Mouse (Mus musculus): ENCODE measurements at regions not wholly inside any gene's neighbourhood (a gene's known extent, or its start where the extent isn't known, plus 50 kb on each side); places are given as distances from the start of the nearest gene placed in this dataset.

DNA sequence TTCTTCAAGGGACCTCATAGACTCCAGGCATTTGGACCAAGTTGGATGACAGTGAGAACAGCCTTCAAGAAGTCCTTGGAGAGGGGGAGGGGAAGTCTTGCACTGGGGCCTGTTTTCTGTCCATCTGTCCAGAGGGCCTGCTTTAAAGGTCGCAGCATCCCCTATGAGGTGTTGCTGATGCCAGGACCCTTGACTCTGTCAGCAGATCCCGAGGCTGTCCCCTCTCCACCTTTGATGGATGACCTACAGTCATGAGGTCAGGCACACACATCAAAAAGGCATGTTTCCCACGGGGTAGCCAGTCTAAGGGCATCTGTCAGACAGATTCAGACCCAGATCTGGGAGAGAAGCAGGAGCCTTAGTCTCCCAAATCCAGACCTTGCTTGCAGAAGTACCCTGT is 183.4 kb upstream of the Gli2 start:
- H3K36me3 ChIP-seq (ENCODE audit: control insufficient read depth, insufficient read depth, low read length, poor library complexity, severe bottlenecking), result no peaks in the 10 kb centered on the region
- no peak overlapping the region for H3K9ac ChIP-seq (ENCODE audit: insufficient read depth, low read depth, low read length, poor library complexity, severe bottlenecking)
- no peak overlapping the region for H3K27ac ChIP-seq (ENCODE audit: insufficient read depth, low read depth, low read length, poor library complexity, severe bottlenecking)
- no peaks in the 10 kb centered on the region for H3K9me3 ChIP-seq (ENCODE audit: control insufficient read depth, insufficient read depth, low read depth, low read length)
- no peak for TF ChIP-seq HCFC1 (IDR thresholded peaks at IDR 0.05; ENCODE audit: borderline replicate concordance, insufficient read depth, low read length)
- TF ChIP-seq ZC3H11A (IDR thresholded peaks at IDR 0.05; ENCODE audit: borderline replicate concordance, low read depth, low read length), result no peak
- no peak for TF ChIP-seq CHD2 (IDR thresholded peaks at IDR 0.05; ENCODE audit: low read depth, low read length)
- TF ChIP-seq ZNF384 (IDR thresholded peaks at IDR 0.05; ENCODE audit: low read depth, low read length), result no peak
- no peak for TF ChIP-seq MAFK (IDR thresholded peaks at IDR 0.05; ENCODE audit: insufficient read depth, low read depth, low read length)
- in situ Hi-C loops (cut with MboI; ENCODE audit: low sequenced_read_pairs in 2 of 2, unreplicated experiment in 2 of 2), result no loop called here
- DNase-seq (ENCODE audit: low read depth, low spot score), result no peak
- no peak overlapping the region for H3K4me3 ChIP-seq (ENCODE audit: insufficient read depth in 1 of 2, low read depth in 1 of 2, low read length in 2 of 2, poor library complexity in 1 of 2, severe bottlenecking in 1 of 2)
- H3K4me1 ChIP-seq (ENCODE audit: control insufficient read depth in 2 of 2, insufficient read depth in 2 of 2, low read length in 2 of 2, poor library complexity in 1 of 2), result no peaks in the 10 kb centered on the region

DNA sequence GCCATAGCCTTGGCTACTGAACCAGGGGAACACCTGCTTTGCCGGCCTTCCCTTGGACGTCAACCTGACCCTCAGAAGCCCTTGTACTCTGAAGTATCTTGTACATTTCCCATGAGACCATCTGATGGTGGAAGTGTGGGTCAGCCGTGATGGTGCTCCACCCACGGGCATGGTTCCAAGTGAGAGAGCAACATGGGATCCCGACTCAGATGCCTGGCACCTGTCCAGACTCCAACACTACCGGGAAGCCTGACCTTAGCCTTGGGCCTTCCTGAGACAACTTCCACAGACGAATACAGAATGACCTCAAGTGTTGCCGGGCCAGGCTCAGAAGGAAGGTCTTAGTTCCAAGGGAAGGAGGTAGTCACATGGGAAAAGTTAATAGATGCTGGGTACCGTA is 181.0 kb upstream of the Gli2 start:
- no peaks in the 10 kb centered on the region for H3K36me3 ChIP-seq (ENCODE audit: control insufficient read depth, insufficient read depth, low read length, poor library complexity, severe bottlenecking)
- H3K4me1 ChIP-seq (ENCODE audit: control insufficient read depth in 2 of 2, insufficient read depth in 2 of 2, low read length in 2 of 2, poor library complexity in 1 of 2), result no peaks in the 10 kb centered on the region
- H3K9ac ChIP-seq (ENCODE audit: insufficient read depth, low read depth, low read length, poor library complexity, severe bottlenecking), result no peak overlapping the region
- TF ChIP-seq CHD2 (IDR thresholded peaks at IDR 0.05; ENCODE audit: low read depth, low read length) (no peak), ZC3H11A (IDR thresholded peaks at IDR 0.05; ENCODE audit: borderline replicate concordance, low read depth, low read length) (no peak), ZNF384 (IDR thresholded peaks at IDR 0.05; ENCODE audit: low read depth, low read length) (no peak), MAFK (IDR thresholded peaks at IDR 0.05; ENCODE audit: insufficient read depth, low read depth, low read length) (no peak), HCFC1 (IDR thresholded peaks at IDR 0.05; ENCODE audit: borderline replicate concordance, insufficient read depth, low read length) (no peak)
- DNase-seq (ENCODE audit: low read depth, low spot score), result no peak
- H3K27ac ChIP-seq (ENCODE audit: insufficient read depth, low read depth, low read length, poor library complexity, severe bottlenecking), result no peak overlapping the region
- H3K4me3 ChIP-seq (ENCODE audit: insufficient read depth in 1 of 2, low read depth in 1 of 2, low read length in 2 of 2, poor library complexity in 1 of 2, severe bottlenecking in 1 of 2), result no peak overlapping the region
- in situ Hi-C loops (cut with MboI; ENCODE audit: low sequenced_read_pairs in 2 of 2, unreplicated experiment in 2 of 2), result no loop called here
- H3K9me3 ChIP-seq (ENCODE audit: control insufficient read depth, insufficient read depth, low read depth, low read length), result no peaks in the 10 kb centered on the region

DNA sequence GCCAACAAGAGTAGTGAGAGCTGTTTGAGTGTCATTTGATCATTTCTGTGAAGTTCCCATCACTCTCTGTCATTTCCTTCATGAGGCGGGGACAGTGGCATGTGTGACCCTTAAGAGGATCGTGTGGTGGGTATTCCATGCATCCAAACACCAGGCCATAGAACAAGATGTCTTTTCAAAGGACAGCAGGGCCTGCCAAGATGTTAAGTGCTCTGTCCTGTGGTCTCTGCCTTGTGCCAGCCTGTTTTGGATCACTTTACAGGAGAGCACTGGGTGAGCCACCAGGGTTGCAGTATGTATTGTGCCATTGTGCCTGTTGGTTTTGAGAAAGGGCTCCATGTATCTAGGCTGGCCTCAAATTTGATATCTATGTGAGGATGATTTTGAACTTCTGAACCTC is 173.6 kb upstream of the Gli2 start:
- no peak overlapping the region for H3K9ac ChIP-seq (ENCODE audit: insufficient read depth, low read depth, low read length, poor library complexity, severe bottlenecking)
- H3K9me3 ChIP-seq (ENCODE audit: control insufficient read depth, insufficient read depth, low read depth, low read length), result no peaks in the 10 kb centered on the region
- in situ Hi-C loops (cut with MboI; ENCODE audit: low sequenced_read_pairs in 2 of 2, unreplicated experiment in 2 of 2), result no loop called here
- TF ChIP-seq MAFK (IDR thresholded peaks at IDR 0.05; ENCODE audit: insufficient read depth, low read depth, low read length), result no peak
- no peak for TF ChIP-seq ZNF384 (IDR thresholded peaks at IDR 0.05; ENCODE audit: low read depth, low read length)
- no peak for TF ChIP-seq CHD2 (IDR thresholded peaks at IDR 0.05; ENCODE audit: low read depth, low read length)
- TF ChIP-seq ZC3H11A (IDR thresholded peaks at IDR 0.05; ENCODE audit: borderline replicate concordance, low read depth, low read length), result no peak
- TF ChIP-seq HCFC1 (IDR thresholded peaks at IDR 0.05; ENCODE audit: borderline replicate concordance, insufficient read depth, low read length), result no peak
- DNase-seq (ENCODE audit: low read depth, low spot score), result no peak
- no peak overlapping the region for H3K27ac ChIP-seq (ENCODE audit: insufficient read depth, low read depth, low read length, poor library complexity, severe bottlenecking)
- no peak overlapping the region for H3K4me3 ChIP-seq (ENCODE audit: insufficient read depth in 1 of 2, low read depth in 1 of 2, low read length in 2 of 2, poor library complexity in 1 of 2, severe bottlenecking in 1 of 2)
- no peaks in the 10 kb centered on the region for H3K36me3 ChIP-seq (ENCODE audit: control insufficient read depth, insufficient read depth, low read length, poor library complexity, severe bottlenecking)
- no peaks in the 10 kb centered on the region for H3K4me1 ChIP-seq (ENCODE audit: control insufficient read depth in 2 of 2, insufficient read depth in 2 of 2, low read length in 2 of 2, poor library complexity in 1 of 2)

DNA sequence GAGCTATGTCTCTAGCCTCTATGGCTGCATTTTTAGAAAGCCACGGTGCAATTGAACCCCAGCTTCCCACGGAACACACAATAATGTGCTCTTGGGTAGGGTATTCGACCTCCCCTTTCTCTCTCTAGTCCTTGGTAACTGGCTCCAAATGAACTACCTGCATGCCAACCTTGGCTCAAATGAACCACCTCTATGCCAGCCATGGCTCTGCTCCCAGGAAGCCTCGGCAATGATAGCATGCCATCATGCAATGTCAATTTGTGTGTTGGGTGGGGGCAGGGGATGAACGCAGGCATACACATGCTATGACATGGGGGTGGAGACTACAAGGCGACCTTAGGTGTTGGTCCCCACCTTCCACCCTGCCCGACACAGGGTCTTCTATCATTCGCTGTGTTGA is 170.5 kb upstream of the Gli2 start:
- H3K4me1 ChIP-seq (ENCODE audit: control insufficient read depth in 2 of 2, insufficient read depth in 2 of 2, low read length in 2 of 2, poor library complexity in 1 of 2), result no peaks in the 10 kb centered on the region
- H3K36me3 ChIP-seq (ENCODE audit: control insufficient read depth, insufficient read depth, low read length, poor library complexity, severe bottlenecking), result no peaks in the 10 kb centered on the region
- H3K9me3 ChIP-seq (ENCODE audit: control insufficient read depth, insufficient read depth, low read depth, low read length), result no peaks in the 10 kb centered on the region
- DNase-seq (ENCODE audit: low read depth, low spot score), result no peak
- in situ Hi-C loops (cut with MboI; ENCODE audit: low sequenced_read_pairs in 2 of 2, unreplicated experiment in 2 of 2), result no loop called here
- H3K9ac ChIP-seq (ENCODE audit: insufficient read depth, low read depth, low read length, poor library complexity, severe bottlenecking), result no peak overlapping the region
- TF ChIP-seq HCFC1 (IDR thresholded peaks at IDR 0.05; ENCODE audit: borderline replicate concordance, insufficient read depth, low read length), result no peak
- no peak for TF ChIP-seq CHD2 (IDR thresholded peaks at IDR 0.05; ENCODE audit: low read depth, low read length)
- TF ChIP-seq ZC3H11A (IDR thresholded peaks at IDR 0.05; ENCODE audit: borderline replicate concordance, low read depth, low read length), result no peak
- no peak for TF ChIP-seq ZNF384 (IDR thresholded peaks at IDR 0.05; ENCODE audit: low read depth, low read length)
- no peak for TF ChIP-seq MAFK (IDR thresholded peaks at IDR 0.05; ENCODE audit: insufficient read depth, low read depth, low read length)
- H3K27ac ChIP-seq (ENCODE audit: insufficient read depth, low read depth, low read length, poor library complexity, severe bottlenecking), result no peak overlapping the region
- H3K4me3 ChIP-seq (ENCODE audit: insufficient read depth in 1 of 2, low read depth in 1 of 2, low read length in 2 of 2, poor library complexity in 1 of 2, severe bottlenecking in 1 of 2), result no peak overlapping the region

DNA sequence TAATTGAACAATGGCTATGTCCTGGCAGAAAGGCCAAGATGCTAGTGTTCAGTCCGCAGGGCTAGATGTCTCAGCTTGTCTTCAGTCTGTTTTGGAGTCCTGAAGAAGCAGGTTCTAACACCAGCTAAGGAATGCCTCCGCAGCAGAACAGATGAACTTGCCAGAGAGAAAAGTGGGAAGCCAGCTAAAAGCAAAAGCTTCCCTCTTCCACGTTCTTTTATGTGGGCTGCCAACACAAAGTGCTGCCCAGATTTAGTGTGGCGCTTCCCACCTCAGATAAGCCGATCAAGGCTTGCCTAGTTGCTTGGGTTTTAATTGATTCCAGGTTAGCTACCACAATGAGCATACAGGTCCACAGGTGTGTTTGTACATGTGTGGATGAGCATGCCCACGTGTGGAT is 168.5 kb upstream of the Gli2 start:
- TF ChIP-seq MAFK (IDR thresholded peaks at IDR 0.05; ENCODE audit: insufficient read depth, low read depth, low read length) (no peak), ZC3H11A (IDR thresholded peaks at IDR 0.05; ENCODE audit: borderline replicate concordance, low read depth, low read length) (no peak), ZNF384 (IDR thresholded peaks at IDR 0.05; ENCODE audit: low read depth, low read length) (no peak), CHD2 (IDR thresholded peaks at IDR 0.05; ENCODE audit: low read depth, low read length) (no peak), HCFC1 (IDR thresholded peaks at IDR 0.05; ENCODE audit: borderline replicate concordance, insufficient read depth, low read length) (no peak)
- Histone ChIP-seq H3K9ac (ENCODE audit: insufficient read depth, low read depth, low read length, poor library complexity, severe bottlenecking) (no peak overlapping the region), H3K27ac (ENCODE audit: insufficient read depth, low read depth, low read length, poor library complexity, severe bottlenecking) (no peak overlapping the region), H3K4me3 (ENCODE audit: insufficient read depth in 1 of 2, low read depth in 1 of 2, low read length in 2 of 2, poor library complexity in 1 of 2, severe bottlenecking in 1 of 2) (no peak overlapping the region), H3K9me3 (ENCODE audit: control insufficient read depth, insufficient read depth, low read depth, low read length) (no peaks in the 10 kb centered on the region), H3K36me3 (ENCODE audit: control insufficient read depth, insufficient read depth, low read length, poor library complexity, severe bottlenecking) (no peaks in the 10 kb centered on the region), H3K4me1 (ENCODE audit: control insufficient read depth in 2 of 2, insufficient read depth in 2 of 2, low read length in 2 of 2, poor library complexity in 1 of 2) (no peaks in the 10 kb centered on the region)
- in situ Hi-C loops (cut with MboI; ENCODE audit: low sequenced_read_pairs in 2 of 2, unreplicated experiment in 2 of 2), result no loop called here
- no peak for DNase-seq (ENCODE audit: low read depth, low spot score)
